Mouse (Mus musculus) stomach, postnatal 0 days (tissue): ENCODE results near the gene Cad. TPM values are rescaled to one million over a fixed set of nuclear protein-coding genes. Genes with fewer than 3 reads are reported as not detected.
A peak's percentile ranks its signal among the peaks of the same experiment; 100 is the strongest.

Experiments
- ATAC-seq: fragments of 200-750 bp; cut with Nextera tagmentation; 2 replicates; pipeline ENCODE4 v1.8.0; 2017; ENCODE audit not compliant: low FRiP score, low TSS enrichment
- DNase-seq: peaks from one replicate; pipeline ENCODE4 v3.0.0-alpha.2; 2016; ENCODE audit warnings: low spot score
- H3K27ac ChIP-seq: fragments of 300-500 bp; sonication (generic); replicated peaks from 2 replicates; pipeline ENCODE4 v1.5.1; 2014; ENCODE audit warnings: mild to moderate bottlenecking, control low read depth
- H3K27me3 ChIP-seq: fragments of 300-500 bp; sonication (generic); 2 replicates; pipeline ENCODE4 v1.6.1; 2014; ENCODE audit warnings: low read length; ENCODE audit not compliant: control insufficient read depth, insufficient read depth
- H3K36me3 ChIP-seq: fragments of 300-500 bp; sonication (generic); 2 replicates; pipeline ENCODE4 v1.6.1; 2014; ENCODE audit warnings: low read length, mixed read lengths; ENCODE audit not compliant: control insufficient read depth, insufficient read depth
- H3K4me1 ChIP-seq: fragments of 300-500 bp; sonication (generic); replicated peaks from 2 replicates; pipeline ENCODE4 v1.6.1; 2014; ENCODE audit warnings: antibody characterized with exemption; ENCODE audit not compliant: control insufficient read depth, insufficient read depth
- H3K4me2 ChIP-seq: fragments of 300-500 bp; sonication (generic); replicated peaks from 2 replicates; pipeline ENCODE4 v1.6.1; 2014; ENCODE audit warnings: low read depth, mild to moderate bottlenecking, control low read depth, moderate library complexity
- H3K4me3 ChIP-seq: fragments of 300-500 bp; sonication (generic); 2 replicates; pipeline ENCODE4 v1.5.1; 2014; ENCODE audit warnings: low read depth, low read length, control low read depth
- H3K9ac ChIP-seq: fragments of 300-500 bp; sonication (generic); 2 replicates; pipeline ENCODE4 v1.6.1; 2014; ENCODE audit warnings: mild to moderate bottlenecking, low read length, control low read depth, mixed read lengths
- H3K9me3 ChIP-seq: fragments of 300-500 bp; sonication (generic); 2 replicates; pipeline ENCODE4 v1.6.1; 2016; ENCODE audit warnings: low read length; ENCODE audit not compliant: control insufficient read depth
- CTCF ChIP-seq: IDR thresholded peaks from 2 replicates; pipeline ENCODE4 v1.5.1; 2016; ENCODE audit warnings: antibody characterized with exemption, low read depth, mild to moderate bottlenecking, moderate library complexity
- EP300 ChIP-seq: optimal IDR thresholded peaks from 2 replicates; pipeline ENCODE3; 2016; ENCODE audit warnings: antibody characterized with exemption
- WGBS: fragments of 180-500 bp; shearing (Covaris S2); extraction: QIAGEN DNeasy Blood & Tissue Kit; methylation state at CpG from one replicate; pipeline ENCODE4 v1.1.7; 2014; 5-methylcytosine and 5-hydroxymethylcytosine counted together
- polyA plus RNA-seq: library from polyadenylated mRNA; unstranded; fragments of >200 nt; fragmentation: Nextera tagmentation; extraction: Ambion mirVana; gene quantifications from 2 replicates; pipeline ENCODE4 v1.2.1, GENCODE M21; 2015

The Cad gene
- polyA plus RNA-seq, 1 experiment from 2014 or later = 6.1 TPM

DNA sequence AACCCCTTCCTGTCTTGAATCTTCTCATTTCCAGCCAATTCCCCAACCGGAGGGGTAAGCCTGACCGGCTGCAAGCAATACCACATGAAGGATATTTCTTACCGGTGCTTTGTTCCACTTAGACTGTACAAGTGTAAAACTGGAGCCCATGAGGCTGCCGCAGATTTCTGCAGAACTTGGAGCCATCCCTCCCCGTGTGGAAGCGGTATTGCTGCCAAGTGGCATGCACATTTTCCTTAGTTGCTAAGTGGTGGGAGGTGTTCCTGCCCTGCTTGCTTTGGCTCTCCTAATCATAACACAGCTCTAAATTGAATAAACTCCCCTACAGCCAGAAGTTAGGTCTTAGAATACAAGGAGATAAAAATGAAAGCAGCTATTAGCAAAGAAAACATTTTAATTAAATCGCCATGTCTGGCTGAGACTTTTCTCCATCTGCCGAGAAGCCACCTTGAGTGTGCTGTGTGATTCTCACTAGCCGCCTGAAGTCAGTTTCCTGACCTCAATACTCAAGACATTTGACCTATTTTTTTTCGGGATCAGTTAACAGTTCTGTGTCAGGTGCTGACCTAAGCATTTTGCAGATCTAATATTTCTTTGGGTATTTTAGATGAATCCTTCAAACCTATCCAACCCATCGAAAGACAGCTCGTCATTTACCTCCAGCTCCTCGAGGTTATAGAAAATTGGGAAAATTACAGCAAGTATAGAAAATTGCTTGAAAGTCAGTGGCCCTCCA lies 25.6 kb downstream of the Cad start:
- Histone ChIP-seq H3K4me1 (no peaks in the 10 kb centered on the region), H3K27me3 (peaks cover 5% of the 10 kb centered on the region; the same call in 1 of the 2 replicates), H3K4me3 (no peak overlapping the region), H3K36me3 (peaks cover 19% of the 10 kb centered on the region), H3K4me2 (no peak overlapping the region), H3K27ac (no peak overlapping the region), H3K9ac (no peak overlapping the region), H3K9me3 (no peaks in the 10 kb centered on the region)
- WGBS = 62% methylated on average over 13 of the region's 13 CpGs
- DNase-seq (no peak), ATAC-seq (no peak)
- TF ChIP-seq EP300 = no peak
- no peak for TF ChIP-seq CTCF

DNA sequence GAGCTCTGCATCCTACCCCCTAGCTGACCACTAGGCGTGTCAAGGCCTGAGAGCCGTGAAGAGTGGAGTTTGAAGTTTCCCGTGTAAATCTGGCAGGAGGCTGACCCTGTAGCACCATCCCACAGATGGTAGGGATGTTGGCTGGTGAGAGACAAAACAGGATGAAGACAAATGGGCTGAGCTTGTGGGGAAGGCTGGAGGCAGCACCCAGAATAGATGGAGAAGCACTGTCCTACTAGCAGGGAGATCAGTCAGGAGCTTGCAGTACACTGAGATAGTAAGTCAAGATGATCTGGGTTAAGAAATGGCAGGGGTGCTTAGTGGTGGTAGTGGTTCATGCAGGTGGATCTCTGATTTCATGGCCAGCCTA lies 26.2 kb downstream of the Cad start:
- DNase-seq = no peak
- 53% methylated on average over 3 of the region's 3 CpGs for WGBS

DNA sequence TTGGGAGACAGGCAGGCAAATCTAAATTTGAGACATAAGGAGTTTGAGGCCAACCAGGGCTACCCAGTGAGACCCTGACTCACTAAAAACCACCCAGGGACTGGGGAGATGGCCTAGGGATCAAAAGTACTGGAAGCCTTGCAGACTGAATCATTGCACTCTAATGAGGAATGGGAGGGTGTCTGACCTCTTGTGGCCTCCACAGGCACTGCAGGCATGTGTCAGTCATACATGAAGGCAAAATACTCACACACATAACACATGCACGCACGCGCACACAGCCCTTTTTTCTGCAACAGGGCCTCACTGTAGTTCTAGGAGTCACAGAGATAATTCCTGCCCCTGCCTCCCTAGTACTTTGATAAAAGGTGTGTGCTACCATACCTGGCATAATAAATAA lies 26.8 kb downstream of the Cad start:
- Histone ChIP-seq H3K27me3 (peaks cover 5% of the 10 kb centered on the region; the same call in 1 of the 2 replicates), H3K4me1 (no peaks in the 10 kb centered on the region), H3K9me3 (no peaks in the 10 kb centered on the region), H3K4me2 (no peak overlapping the region), H3K36me3 (peaks cover 11% of the 10 kb centered on the region), H3K4me3 (no peak overlapping the region), H3K27ac (no peak overlapping the region), H3K9ac (no peak overlapping the region)
- DNase-seq = peak; percentile 59
- ATAC-seq = no peak
- WGBS = 84% methylated on average over 3 of the region's 3 CpGs
- TF ChIP-seq CTCF (peak; percentile 77), EP300 (no peak)

More for the DNA sequence above, 26.2 kb downstream of the Cad start:
- Histone ChIP-seq H3K9me3 (no peaks in the 10 kb centered on the region), H3K27ac (no peak overlapping the region), H3K27me3 (peaks cover 5% of the 10 kb centered on the region; the same call in 1 of the 2 replicates), H3K36me3 (peaks cover 18% of the 10 kb centered on the region), H3K4me1 (no peaks in the 10 kb centered on the region), H3K9ac (no peak overlapping the region), H3K4me3 (no peak overlapping the region), H3K4me2 (no peak overlapping the region)
- no peak for ATAC-seq
- TF ChIP-seq CTCF (no peak), EP300 (no peak)

DNA sequence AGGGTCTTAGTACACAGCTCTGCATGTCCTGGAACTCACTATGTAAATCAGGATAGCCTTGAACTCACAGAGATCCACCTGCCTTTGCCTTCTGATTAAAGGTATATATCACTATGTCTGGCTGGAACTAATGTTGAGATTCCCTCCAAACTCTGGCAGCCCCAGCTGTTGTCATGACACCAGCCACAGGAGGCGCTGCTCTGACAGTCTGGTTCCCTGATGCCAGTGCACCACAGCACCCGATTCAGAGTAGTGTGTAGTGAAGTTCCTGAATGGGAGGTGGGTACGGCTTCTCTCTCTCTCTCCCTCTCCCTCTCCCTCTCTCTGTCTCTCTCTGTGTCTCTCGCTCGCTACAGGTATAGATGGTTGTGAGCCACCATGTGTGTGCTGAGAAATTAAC lies 27.8 kb downstream of the Cad start:
- WGBS = 11% methylated on average over 5 of the region's 5 CpGs
- TF ChIP-seq EP300 (no peak), CTCF (peak; percentile 75)
- ATAC-seq = peak; percentile 41

DNA sequence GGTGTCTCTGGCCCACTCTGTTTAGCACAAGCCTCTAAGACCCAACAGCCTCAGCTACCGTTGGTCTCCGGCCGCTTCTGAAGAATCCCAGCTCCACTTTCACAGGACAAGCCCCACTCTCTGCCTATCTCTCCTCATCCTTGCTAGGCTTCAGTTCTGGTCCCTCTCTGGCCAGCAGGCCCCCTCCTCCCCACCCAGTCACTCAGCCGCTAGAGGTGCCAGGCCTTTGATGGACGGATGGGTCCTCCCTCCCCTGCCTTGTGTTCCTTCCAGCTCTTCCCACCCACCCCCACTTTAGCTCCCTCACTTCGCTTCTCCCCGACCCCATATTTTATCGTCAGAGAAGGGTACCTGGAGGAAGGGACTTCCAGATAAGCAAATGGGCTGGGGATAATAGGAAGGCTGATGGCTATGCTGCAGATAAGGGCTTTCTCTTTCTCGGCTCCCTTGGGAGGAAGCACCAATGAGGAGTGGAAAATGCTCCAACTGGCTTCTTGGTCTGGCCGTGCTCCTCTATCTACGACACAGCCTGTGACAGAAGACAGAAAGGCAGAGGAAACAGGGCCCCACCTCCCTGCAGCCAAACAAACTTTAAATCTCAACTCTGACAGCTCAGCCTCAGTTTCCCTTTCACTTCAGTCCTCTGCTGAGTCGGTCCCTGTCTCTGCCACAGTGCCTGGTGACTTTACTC lies 28.5 kb downstream of the Cad start:
- DNase-seq (no peak), ATAC-seq (no peak)
- WGBS = 30% methylated on average over 12 of the region's 12 CpGs
- H3K4me2 ChIP-seq = no peak overlapping the region
- H3K9ac ChIP-seq = no peak overlapping the region
- H3K9me3 ChIP-seq = no peaks in the 10 kb centered on the region
- TF ChIP-seq CTCF (no peak), EP300 (no peak)
- peaks cover 3% of the 10 kb centered on the region; the same call in 1 of the 2 replicates for H3K36me3 ChIP-seq
- H3K4me3 ChIP-seq = no peak overlapping the region
- no peak overlapping the region for H3K27ac ChIP-seq
- no peaks in the 10 kb centered on the region for H3K4me1 ChIP-seq
- H3K27me3 ChIP-seq = peaks cover 5% of the 10 kb centered on the region; the same call in 1 of the 2 replicates

More for the DNA sequence above, 27.8 kb downstream of the Cad start:
- Histone ChIP-seq H3K36me3 (peaks cover 8% of the 10 kb centered on the region; the same call in 1 of the 2 replicates), H3K9me3 (no peaks in the 10 kb centered on the region), H3K27me3 (peaks cover 5% of the 10 kb centered on the region; the same call in 1 of the 2 replicates), H3K4me2 (no peak overlapping the region), H3K4me3 (no peak overlapping the region), H3K27ac (no peak overlapping the region), H3K9ac (no peak overlapping the region), H3K4me1 (no peaks in the 10 kb centered on the region)
- DNase-seq = peak; percentile 70

DNA sequence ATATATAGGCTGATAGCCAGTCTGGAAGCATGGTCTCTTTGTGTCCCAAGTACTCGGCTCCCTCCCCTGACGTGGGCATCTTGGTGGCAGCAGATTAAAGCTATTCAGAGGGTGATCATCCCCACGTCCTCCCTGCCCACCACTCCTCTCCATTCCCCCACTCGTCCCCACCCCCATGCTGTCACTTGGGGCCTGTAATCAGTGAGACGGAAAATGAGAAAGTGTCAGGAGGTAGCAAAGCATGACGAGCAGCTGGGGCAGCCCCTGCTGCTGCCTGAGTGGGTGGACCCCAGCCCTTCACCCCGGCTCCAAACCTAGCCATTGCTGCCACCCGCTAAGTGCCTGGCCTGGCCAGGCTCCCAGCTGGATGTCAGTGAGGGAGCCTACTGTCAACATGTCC lies 29.4 kb downstream of the Cad start:
- no peak for TF ChIP-seq EP300
- TF ChIP-seq CTCF = no peak
- ATAC-seq = 0 out of 2 replicates have a peak, but pooled peaks have one; percentile 9
- WGBS = 32% methylated on average over 8 of the region's 8 CpGs
- Histone ChIP-seq H3K36me3 (no peaks in the 10 kb centered on the region; the same call in 1 of the 2 replicates), H3K9me3 (no peaks in the 10 kb centered on the region), H3K4me2 (no peak overlapping the region), H3K27me3 (peaks cover 5% of the 10 kb centered on the region; the same call in 1 of the 2 replicates), H3K27ac (no peak overlapping the region), H3K4me1 (no peaks in the 10 kb centered on the region), H3K9ac (no peak overlapping the region), H3K4me3 (no peak overlapping the region)
- no peak for DNase-seq
